Mouse (Mus musculus) lung, postnatal 0 days (tissue): ENCODE results near the gene Dnaja2.

Experiments
- CTCF ChIP-seq: IDR thresholded peaks from 2 replicates; pipeline ENCODE4 v1.5.1; 2016; ENCODE audit warnings: antibody characterized with exemption, mild to moderate bottlenecking
- EP300 ChIP-seq: IDR thresholded peaks from 2 replicates; pipeline ENCODE4 v1.6.1; 2016; ENCODE audit warnings: antibody characterized with exemption, mild to moderate bottlenecking, control low read depth

DNA sequence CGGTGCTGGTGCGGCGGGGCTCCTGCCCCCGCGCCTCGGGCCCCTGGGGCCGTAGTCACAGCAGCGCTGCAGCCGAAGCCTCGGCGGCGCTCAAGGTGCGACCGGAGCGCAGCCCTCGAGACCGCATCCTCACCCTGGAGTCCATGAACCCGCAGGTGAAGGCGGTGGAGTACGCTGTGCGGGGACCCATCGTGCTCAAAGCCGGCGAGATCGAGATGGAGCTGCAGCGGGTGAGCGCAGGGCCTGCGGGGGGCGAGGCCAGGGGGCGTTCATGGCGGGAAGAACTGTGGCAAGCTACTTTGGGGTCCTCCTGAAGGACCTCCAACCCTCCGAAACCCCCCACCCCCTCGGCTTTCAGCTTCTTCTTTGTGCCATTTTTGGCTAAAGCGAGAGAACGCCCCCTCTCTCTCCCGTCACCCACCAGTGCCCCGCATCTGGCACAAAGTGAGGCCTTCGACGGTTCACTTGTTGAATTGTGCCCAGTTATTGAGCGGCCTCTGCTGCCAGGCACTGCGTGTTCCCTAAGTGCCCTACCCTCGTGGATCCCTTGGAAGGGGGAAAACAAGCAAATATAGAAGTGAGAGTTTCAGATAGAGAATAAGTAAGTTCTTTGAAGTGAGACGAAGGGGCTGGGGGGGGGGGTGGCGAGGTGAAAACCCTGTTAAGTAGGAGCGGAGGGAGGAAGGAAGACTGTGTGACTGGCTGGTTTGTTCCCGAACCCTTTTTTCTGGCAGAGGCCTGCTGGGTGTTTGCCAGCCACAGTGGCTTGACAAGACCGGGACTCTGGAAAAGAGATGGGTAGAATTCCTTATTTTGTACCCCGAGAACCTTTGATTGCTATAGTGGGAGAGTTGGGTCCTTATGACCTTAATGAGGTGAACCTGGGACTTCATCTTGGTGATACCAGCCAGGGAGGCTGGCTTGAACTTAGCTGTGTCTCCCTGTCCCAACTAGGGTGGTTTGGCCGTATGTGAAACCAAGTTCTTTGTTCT, 61.9 kb downstream of the Dnaja2 start:
- TF ChIP-seq CTCF = no peak
- TF ChIP-seq EP300 = no peak
